Mouse (Mus musculus) C2C12 (cell line): Measurements from ENCODE around the gene Atp1b1.

Source experiments
- CEBPB ChIP-seq: IDR thresholded peaks from one replicate; pipeline ENCODE4 v1.6.1; 2011; ENCODE audit warnings: low read depth, mild to moderate bottlenecking, control low read depth, moderate library complexity
- CTCF ChIP-seq: IDR thresholded peaks from one replicate; pipeline ENCODE4 v1.5.1; 2011; ENCODE audit not compliant: control insufficient read depth, insufficient read depth, insufficient read length
- FOSL1 ChIP-seq: IDR thresholded peaks from one replicate; pipeline ENCODE4 v1.8.0; 2011; ENCODE audit warnings: mild to moderate bottlenecking, low read length; ENCODE audit not compliant: poor library complexity, insufficient read depth, severe bottlenecking
- MAX ChIP-seq: IDR thresholded peaks from one replicate; pipeline ENCODE4 v1.6.1; 2011; ENCODE audit warnings: mild to moderate bottlenecking, control low read depth
- MYOD1 ChIP-seq: IDR thresholded peaks from one replicate; pipeline ENCODE4 v1.6.1; 2011; ENCODE audit warnings: low read depth; ENCODE audit not compliant: control insufficient read depth, insufficient read length
- MYOG ChIP-seq: IDR thresholded peaks from one replicate; pipeline ENCODE4 v1.6.1; 2011; ENCODE audit not compliant: control insufficient read depth, insufficient read length; ENCODE audit errors: extremely low read depth
- USF1 ChIP-seq: IDR thresholded peaks from one replicate; pipeline ENCODE4 v1.6.1; 2011; ENCODE audit warnings: low read depth, mild to moderate bottlenecking, control low read depth, moderate library complexity

- TF ChIP-seq MYOD1 (no peak), CTCF (no peak), FOSL1 (no peak), MAX (no peak), MYOG (no peak), CEBPB (no peak), USF1 (no peak)
These were observed 36.1 kb upstream of the Atp1b1 start for GRCm38 (mm10) chr1:164494215-164494614.
